Mouse (Mus musculus): ENCODE data around the gene 2300002M23Rik.

The 2300002M23Rik gene

GRCm38 (mm10) chr17:35601736-35602354 lies 34.6 kb downstream of the 2300002M23Rik start:
- no peak for DNase-seq (ENCODE audit: low spot score in 2 of 2)

DNA sequence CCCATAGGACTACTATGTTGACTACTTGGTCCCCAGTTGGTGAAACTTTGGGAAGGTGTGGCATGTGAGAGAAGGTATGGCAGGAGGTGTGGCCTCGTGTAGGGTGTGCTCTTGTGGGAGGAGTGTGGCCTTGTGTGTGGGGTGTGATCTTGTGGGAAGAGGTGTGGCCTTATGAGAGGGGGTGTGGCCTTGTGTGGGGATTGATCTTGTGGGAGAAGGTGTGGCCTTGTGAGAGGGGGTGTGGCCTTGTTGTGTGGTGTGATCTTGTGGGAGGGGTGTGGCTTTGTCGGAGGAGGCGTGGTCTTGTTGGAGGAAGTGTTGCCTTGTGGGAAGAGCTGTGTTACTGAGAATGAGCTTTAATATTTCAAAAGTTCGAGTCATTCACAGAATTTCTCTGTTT lies 49.9 kb downstream of the 2300002M23Rik start:
- no peak for DNase-seq (ENCODE audit: low spot score in 2 of 2)
